Mouse (Mus musculus) thymus, adult 2 months (tissue): Measurements from ENCODE around the gene Msh3.

Experiments used
- CTCF ChIP-seq: fragments of 200-500 bp; IDR thresholded peaks from 2 replicates; pipeline ENCODE4 v1.5.1; 2012; ENCODE audit warnings: mild to moderate bottlenecking, control low read depth, low read length, moderate library complexity, borderline replicate concordance; ENCODE audit not compliant: control insufficient read depth, poor library complexity, insufficient read depth; ENCODE audit errors: extremely low read depth
- POLR2A ChIP-seq: fragments of 200-500 bp; IDR thresholded peaks from 2 replicates; pipeline ENCODE4 v1.6.1; 2012; ENCODE audit warnings: mild to moderate bottlenecking, low read length, control low read depth, moderate library complexity; ENCODE audit not compliant: control insufficient read depth, poor library complexity, insufficient read depth; ENCODE audit errors: extremely low read depth

- TF ChIP-seq CTCF (no peak), POLR2A (no peak)
Observed at GRCm38 (mm10) chr13:92277027-92277426, 77.8 kb downstream of the Msh3 start.
